Mouse (Mus musculus): Measurements from ENCODE around the gene Cdc34b. TPM values are rescaled to one million over a fixed set of nuclear protein-coding genes. Genes with fewer than 3 reads are reported as not detected.

Gene Cdc34b
- polyA plus RNA-seq, 1 experiment from 2014 or later: not detected

GRCm38 (mm10) chr11:94762775-94763174 is 21.2 kb downstream of the Cdc34b start:
- no peaks in the 10 kb centered on the region for H3K27me3 ChIP-seq (replicated peaks; ENCODE audit: control insufficient read depth, insufficient read depth, low read length)
- WGBS: 34% methylated on average over 6 of the region's 6 CpGs

GRCm38 (mm10) chr11:94767241-94767640 is 25.7 kb downstream of the Cdc34b start:
- no peaks in the 10 kb centered on the region for H3K36me3 ChIP-seq (ENCODE audit: control insufficient read depth, insufficient read depth)
- no peaks in the 10 kb centered on the region for H3K9me3 ChIP-seq (ENCODE audit: control insufficient read depth, low read length)
- no peak overlapping the region for H3K4me2 ChIP-seq (ENCODE audit: low read length)
- WGBS: 90% methylated on average over 2 of the region's 2 CpGs
- H3K4me1 ChIP-seq (replicated peaks; ENCODE audit: control insufficient read depth, insufficient read depth, low read length): no peaks in the 10 kb centered on the region
- H3K27me3 ChIP-seq (replicated peaks; ENCODE audit: control insufficient read depth, insufficient read depth, low read length): no peaks in the 10 kb centered on the region
- ATAC-seq: no peak
- H3K4me3 ChIP-seq (replicated peaks; ENCODE audit: low read length): no peak overlapping the region
- H3K27ac ChIP-seq (ENCODE audit: low read length): no peak overlapping the region
- H3K9ac ChIP-seq (replicated peaks; ENCODE audit: low read depth, low read length): no peak overlapping the region

More at GRCm38 (mm10) chr11:94762775-94763174, 21.2 kb downstream of the Cdc34b start:
- Histone ChIP-seq H3K4me1 (replicated peaks; ENCODE audit: control insufficient read depth, insufficient read depth, low read length) (no peaks in the 10 kb centered on the region), H3K4me3 (replicated peaks; ENCODE audit: low read length) (no peak overlapping the region), H3K9ac (replicated peaks; ENCODE audit: low read depth, low read length) (no peak overlapping the region), H3K4me2 (ENCODE audit: low read length) (no peak overlapping the region), H3K36me3 (ENCODE audit: control insufficient read depth, insufficient read depth) (no peaks in the 10 kb centered on the region), H3K27ac (ENCODE audit: low read length) (no peak overlapping the region), H3K9me3 (ENCODE audit: control insufficient read depth, low read length) (no peaks in the 10 kb centered on the region)
- no peak for ATAC-seq

DNA sequence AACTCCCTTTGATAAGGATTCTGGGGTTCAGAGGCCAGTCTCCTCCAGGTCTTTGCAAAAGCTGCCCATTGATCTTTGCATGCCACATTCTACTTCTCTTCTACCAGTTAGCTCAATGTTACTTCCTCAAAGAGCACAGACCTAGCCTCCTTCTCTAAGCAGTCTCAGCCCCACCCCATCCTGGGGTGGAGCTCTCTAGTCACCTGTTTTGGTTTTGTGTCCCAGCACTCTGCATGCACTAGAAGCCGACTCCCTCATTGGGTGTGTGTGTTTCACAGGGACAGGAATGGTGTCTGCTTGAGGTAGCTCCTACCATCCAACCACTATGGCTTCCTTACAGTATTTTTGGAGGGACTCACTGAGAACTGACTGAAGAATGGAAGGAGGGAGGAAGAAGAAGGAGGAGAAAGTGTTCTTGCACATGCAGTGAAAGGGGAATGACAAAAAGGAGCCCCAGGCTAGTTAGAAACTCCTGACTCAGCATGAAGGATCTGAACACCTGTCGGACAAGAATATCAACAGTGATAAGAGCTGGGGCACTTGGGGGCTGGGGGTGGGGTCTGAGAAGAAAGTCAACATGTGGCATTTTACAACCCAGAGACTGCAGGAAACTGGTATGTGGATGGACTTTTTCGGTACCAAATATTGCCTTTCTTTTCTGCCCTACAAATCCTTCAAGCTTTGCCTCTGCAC is 30.9 kb downstream of the Cdc34b start:
- Histone ChIP-seq H3K4me3 (replicated peaks; ENCODE audit: low read length) (no peak overlapping the region), H3K4me2 (ENCODE audit: low read length) (no peak overlapping the region), H3K9me3 (ENCODE audit: control insufficient read depth, low read length) (no peaks in the 10 kb centered on the region), H3K27ac (ENCODE audit: low read length) (no peak overlapping the region), H3K36me3 (ENCODE audit: control insufficient read depth, insufficient read depth) (no peaks in the 10 kb centered on the region), H3K4me1 (replicated peaks; ENCODE audit: control insufficient read depth, insufficient read depth, low read length) (no peaks in the 10 kb centered on the region), H3K27me3 (replicated peaks; ENCODE audit: control insufficient read depth, insufficient read depth, low read length) (no peaks in the 10 kb centered on the region), H3K9ac (replicated peaks; ENCODE audit: low read depth, low read length) (no peak overlapping the region)
- no peak for ATAC-seq
- 91% methylated on average over 3 of the region's 3 CpGs for WGBS

GRCm38 (mm10) chr11:94773851-94774250 is 32.3 kb downstream of the Cdc34b start:
- Histone ChIP-seq H3K27ac (ENCODE audit: low read length) (no peak overlapping the region), H3K9ac (replicated peaks; ENCODE audit: low read depth, low read length) (no peak overlapping the region), H3K4me2 (ENCODE audit: low read length) (no peak overlapping the region), H3K4me1 (replicated peaks; ENCODE audit: control insufficient read depth, insufficient read depth, low read length) (no peaks in the 10 kb centered on the region), H3K4me3 (replicated peaks; ENCODE audit: low read length) (no peak overlapping the region), H3K9me3 (ENCODE audit: control insufficient read depth, low read length) (no peaks in the 10 kb centered on the region), H3K27me3 (replicated peaks; ENCODE audit: control insufficient read depth, insufficient read depth, low read length) (no peaks in the 10 kb centered on the region), H3K36me3 (ENCODE audit: control insufficient read depth, insufficient read depth) (no peaks in the 10 kb centered on the region)
- ATAC-seq: no peak
- 68% methylated on average over 1 of the region's 1 CpGs for WGBS

- WGBS: 92% methylated on average over 5 of the region's 5 CpGs
- no peak overlapping the region for H3K27ac ChIP-seq (ENCODE audit: low read length)
- no peaks in the 10 kb centered on the region for H3K9me3 ChIP-seq (ENCODE audit: control insufficient read depth, low read length)
- H3K9ac ChIP-seq (replicated peaks; ENCODE audit: low read depth, low read length): no peak overlapping the region
- no peak overlapping the region for H3K4me3 ChIP-seq (replicated peaks; ENCODE audit: low read length)
- H3K36me3 ChIP-seq (ENCODE audit: control insufficient read depth, insufficient read depth): no peaks in the 10 kb centered on the region
- H3K4me1 ChIP-seq (replicated peaks; ENCODE audit: control insufficient read depth, insufficient read depth, low read length): no peaks in the 10 kb centered on the region
- no peak overlapping the region for H3K4me2 ChIP-seq (ENCODE audit: low read length)
- H3K27me3 ChIP-seq (replicated peaks; ENCODE audit: control insufficient read depth, insufficient read depth, low read length): no peaks in the 10 kb centered on the region
- no peak for ATAC-seq
Observed at GRCm38 (mm10) chr11:94774887-94775497, 33.4 kb downstream of the Cdc34b start.

GRCm38 (mm10) chr11:94782603-94783002 is 41.0 kb downstream of the Cdc34b start, which contains the start of gene Tmem92:
Tmem92 (minus strand) TSS chr11:94782703.
- Histone ChIP-seq H3K4me3 (replicated peaks; ENCODE audit: low read length) (no peak within 1 kb of the TSS), H3K27ac (ENCODE audit: low read length) (no peak within 1 kb of the TSS), H3K4me2 (ENCODE audit: low read length) (no peak within 1 kb of the TSS), H3K4me1 (replicated peaks; ENCODE audit: control insufficient read depth, insufficient read depth, low read length) (no peaks in the 10 kb centered on the region), H3K36me3 (ENCODE audit: control insufficient read depth, insufficient read depth) (no peaks in the 10 kb centered on the region), H3K9ac (replicated peaks; ENCODE audit: low read depth, low read length) (no peak within 1 kb of the TSS), H3K9me3 (ENCODE audit: control insufficient read depth, low read length) (no peaks in the 10 kb centered on the region), H3K27me3 (replicated peaks; ENCODE audit: control insufficient read depth, insufficient read depth, low read length) (no peaks in the 10 kb centered on the region)
- no peak for ATAC-seq

GRCm38 (mm10) chr11:94785247-94785646 is 43.7 kb downstream of the Cdc34b start:
- ATAC-seq: no peak
- Histone ChIP-seq H3K4me1 (replicated peaks; ENCODE audit: control insufficient read depth, insufficient read depth, low read length) (no peaks in the 10 kb centered on the region), H3K9ac (replicated peaks; ENCODE audit: low read depth, low read length) (no peak overlapping the region), H3K27me3 (replicated peaks; ENCODE audit: control insufficient read depth, insufficient read depth, low read length) (no peaks in the 10 kb centered on the region), H3K36me3 (ENCODE audit: control insufficient read depth, insufficient read depth) (no peaks in the 10 kb centered on the region), H3K4me3 (replicated peaks; ENCODE audit: low read length) (no peak overlapping the region), H3K27ac (ENCODE audit: low read length) (no peak overlapping the region), H3K9me3 (ENCODE audit: control insufficient read depth, low read length) (no peaks in the 10 kb centered on the region), H3K4me2 (ENCODE audit: low read length) (no peak overlapping the region)
- 12% methylated on average over 2 of the region's 2 CpGs for WGBS

- no peak for ATAC-seq
- Histone ChIP-seq H3K27ac (ENCODE audit: low read length) (no peak overlapping the region), H3K4me2 (ENCODE audit: low read length) (no peak overlapping the region), H3K9me3 (ENCODE audit: control insufficient read depth, low read length) (no peaks in the 10 kb centered on the region), H3K36me3 (ENCODE audit: control insufficient read depth, insufficient read depth) (no peaks in the 10 kb centered on the region), H3K27me3 (replicated peaks; ENCODE audit: control insufficient read depth, insufficient read depth, low read length) (no peaks in the 10 kb centered on the region), H3K9ac (replicated peaks; ENCODE audit: low read depth, low read length) (no peak overlapping the region), H3K4me1 (replicated peaks; ENCODE audit: control insufficient read depth, insufficient read depth, low read length) (no peaks in the 10 kb centered on the region), H3K4me3 (replicated peaks; ENCODE audit: low read length) (no peak overlapping the region)
Observed at GRCm38 (mm10) chr11:94791700-94792099, 50.1 kb downstream of the Cdc34b start.

Measured in forebrain, embryonic 16.5 days (tissue).